Mouse (Mus musculus) Patski (cell line): ENCODE results near the gene Urm1. TPM values are rescaled to one million over a fixed set of nuclear protein-coding genes. Genes with fewer than 3 reads are reported as not detected.
A peak's percentile ranks its signal among the peaks of the same experiment; 100 is the strongest.
"Not testable (repeated sequence)": the region's sequence is repeated elsewhere in the genome, so short reads cannot be mapped to it uniquely, and the experiment has no call there.

ENCODE experiments used
- ATAC-seq: fragments of 100-300 bp; one replicate; pipeline ENCODE4 v1.8.0; 2021
- CTCF ChIA-PET: fragments of 350-600 bp; sonication (Branson Sonifier 250); formaldehyde crosslinking; loops from one replicate; lab custom pipeline; 2022; ENCODE audit warnings: inconsistent platforms; lab: Charles Lee
- POLR2A ChIA-PET: fragments of 350-600 bp; sonication (Branson Sonifier 250); formaldehyde crosslinking; loops from one replicate; lab custom pipeline; 2022; ENCODE audit warnings: antibody characterized with exemption, inconsistent platforms; lab: Charles Lee
- DNase-seq: peaks from one replicate; pipeline ENCODE4 v3.0.0-alpha.2; 2011; ENCODE audit warnings: low read depth, low spot score
- H3K27me3 ChIP-seq: fragments of 371-371 bp; one replicate; pipeline ENCODE4 v1.5.1; 2021
- CTCF ChIP-seq: fragments of 100-300 bp; IDR thresholded peaks from one replicate; pipeline ENCODE4 v1.5.1; 2021
- in situ Hi-C: fragments of 300-500 bp; cut with MboI; formaldehyde crosslinking; loops from 3 replicates; pipeline ENCODE4 v1.11.1; 2018; ENCODE audit warnings: low pct_unique_long_range_greater_than_20kb, mixed read lengths
- polyA plus RNA-seq: library from polyadenylated mRNA; unstranded; gene quantifications from one replicate; pipeline ENCODE4 v1.2.3, GENCODE M21; 2021

The Urm1 gene
- polyA plus RNA-seq, 1 experiment from 2014 or later: 50.0 TPM

GRCm38 (mm10) chr2:29879964-29880830 is 60.3 kb downstream of the Urm1 start:
- ChIA-PET CTCF (interaction anchor here (1.1 to 2.4 kb wide), 3 partner anchors 10 to 11 kb away, joined by 3 to 9 read pairs (median 6); partner anchors contain the start of gene Cercam), POLR2A (no interaction called here)
- in situ Hi-C loops: no loop called here
- DNase-seq: no peak
- no peaks in the 10 kb centered on the region for H3K27me3 ChIP-seq
- TF ChIP-seq CTCF: no peak
- ATAC-seq: no peak

- H3K27me3 ChIP-seq, POLR2A ChIA-PET, ATAC-seq, DNase-seq, in situ Hi-C loops: not testable (repeated sequence)
- CTCF ChIA-PET: interaction anchor here (1.0 to 2.0 kb wide), 6 partner anchors 15 to 114 kb away, joined by 3 to 6 read pairs (median 4); no protein-coding TSS in a partner anchor
Measured at GRCm38 (mm10) chr2:29886659-29887292, 66.9 kb downstream of the Urm1 start.

- in situ Hi-C loops: no loop called here
- POLR2A ChIA-PET: interaction anchor here (0.9 to 3.0 kb wide), 2 partner anchors 13 to 28 kb away, joined by 3 to 9 read pairs; no protein-coding TSS in a partner anchor
- no peak for TF ChIP-seq CTCF
Measured at GRCm38 (mm10) chr2:29889066-29889944, 69.4 kb downstream of the Urm1 start, which contains the start of gene Odf2. Gene Odf2, plus strand, starts transcription at chr2:29889221.

GRCm38 (mm10) chr2:29889991-29890833 is 70.3 kb downstream of the Urm1 start:
- in situ Hi-C loops: no loop called here
- no peak for TF ChIP-seq CTCF
- DNase-seq: no peak
- ATAC-seq: peak; percentile 91
- ChIA-PET POLR2A (interaction anchor here (0.9 to 3.0 kb wide), 2 partner anchors 12 to 27 kb away, joined by 3 to 9 read pairs; no protein-coding TSS in a partner anchor), CTCF (interaction anchor here (0.7 to 1.6 kb wide), 8 partner anchors 10 to 119 kb away, joined by 3 to 7 read pairs (median 3); no protein-coding TSS in a partner anchor)
- H3K27me3 ChIP-seq: no peaks in the 10 kb centered on the region

More at GRCm38 (mm10) chr2:29889066-29889944, 69.4 kb downstream of the Urm1 start, which contains the start of gene Odf2:
- CTCF ChIA-PET: interaction anchor here (0.7 to 1.2 kb wide), 3 partner anchors 9 to 55 kb away, joined by 3 to 4 read pairs (median 3); no protein-coding TSS in a partner anchor
- H3K27me3 ChIP-seq: no peaks in the 10 kb centered on the region
- ATAC-seq (peak; percentile 81), DNase-seq (peak; percentile 83)

GRCm38 (mm10) chr2:29891773-29892172 is 71.9 kb downstream of the Urm1 start:
- ATAC-seq (no peak), DNase-seq (no peak)
- in situ Hi-C loops: no loop called here
- ChIA-PET POLR2A (interaction anchor here (3.0 kb wide), 1 partner anchor 11 kb away, joined by 9 read pairs; no protein-coding TSS in a partner anchor), CTCF (interaction anchor here (0.9 to 1.6 kb wide), 2 partner anchors 33 to 74 kb away, joined by 5 to 7 read pairs; no protein-coding TSS in a partner anchor)
- no peak for TF ChIP-seq CTCF
- H3K27me3 ChIP-seq: no peaks in the 10 kb centered on the region

Other genes starting within 250 kb of the Urm1 start
- gene Rapgef1, start 200.4 kb upstream of the Urm1 start, polyA plus RNA-seq: 45.4 TPM
- gene Gm13420, start 68.4 kb upstream of the Urm1 start, polyA plus RNA-seq: 0.49 TPM
- 0.18 TPM for gene Gm13547, start 60.8 kb upstream of the Urm1 start, polyA plus RNA-seq
- gene Coq4, start 32.6 kb upstream of the Urm1 start, polyA plus RNA-seq: 28.7 TPM
- gene Trub2, start 31.6 kb upstream of the Urm1 start, polyA plus RNA-seq: 52.9 TPM
- gene Slc27a4, start 17.4 kb upstream of the Urm1 start, polyA plus RNA-seq: 31.4 TPM
- 12.0 TPM for gene Cercam, start 49.1 kb downstream of the Urm1 start, polyA plus RNA-seq
- gene Odf2, start 69.1 kb downstream of the Urm1 start, polyA plus RNA-seq: 59.7 TPM
- gene Gle1, start 115.4 kb downstream of the Urm1 start, polyA plus RNA-seq: 30.3 TPM
- gene Sptan1, start 145.5 kb downstream of the Urm1 start, polyA plus RNA-seq: 597 TPM
- gene Wdr34, start 228.8 kb downstream of the Urm1 start, polyA plus RNA-seq: 63.5 TPM
- 288 TPM for gene Set, start 237.3 kb downstream of the Urm1 start, polyA plus RNA-seq